ENCODE assay signal across 1 mouse cellular context in the genomic region with DNA sequence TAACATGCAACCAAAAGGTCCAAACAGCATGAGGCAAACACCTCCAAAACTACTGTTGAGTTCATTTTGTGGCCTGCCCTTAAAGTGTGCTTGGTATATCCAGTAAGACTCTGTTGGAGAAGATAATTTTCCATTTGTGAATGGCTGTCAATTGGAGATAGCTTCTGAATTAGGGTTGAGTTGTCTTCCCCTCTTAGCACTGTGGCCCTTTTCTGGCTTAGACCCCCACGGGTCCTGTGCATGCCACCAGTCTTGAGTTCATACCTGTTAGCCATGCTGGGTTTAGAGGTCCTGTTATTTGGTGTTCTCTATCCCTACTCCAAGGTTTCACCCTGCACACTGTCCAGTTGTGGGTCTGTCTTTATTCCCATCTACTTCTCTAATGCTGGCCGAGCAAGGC.
TF ChIP-seq lines count a peak whose summit lies in the region.

No protein-coding gene starts in this region.

TF ChIP-seq in MEL, 35 proteins besides CTCF, POLR2A, EP300 and RAD21:
- TF ChIP-seq ZNF384 (IDR thresholded peaks at IDR 0.05; ENCODE audit: low read depth, low read length) (no peak), POLR2AphosphoS5 (IDR thresholded peaks at IDR 0.05; ENCODE audit: borderline replicate concordance, low read depth, low read length) (no peak), POLR2AphosphoS2 (IDR thresholded peaks at IDR 0.05; ENCODE audit: low read length) (peak; percentile 77)
TF ChIP-seq in MEL: peak in this region for 1.
